In genomic region chr5:28165358-28166255, GRCm38 (mm10) we compare ENCODE assay signal across 8 mouse cellular contexts. TPM values are rescaled to one million over a fixed set of nuclear protein-coding genes. Genes with fewer than 3 reads are reported as not detected.
A peak's percentile ranks its signal among the peaks of the same experiment; 100 is the strongest.
DNase-seq lines count a peak whose midpoint lies in the region; ATAC-seq and TF ChIP-seq lines count a peak whose summit lies in the region.

En2 (plus strand) TSS chr5:28165694.

- no peak within 1 kb of the TSS for H3K27ac ChIP-seq in heart, embryonic 10.5 days
- no peak within 1 kb of the TSS for H3K27ac ChIP-seq in kidney, embryonic 15.5 days
- H3K27ac ChIP-seq in lung, embryonic 14.5 days (ENCODE audit: low read depth), result no peak within 1 kb of the TSS
- no peak within 1 kb of the TSS for H3K27ac ChIP-seq in small intestine, adult 2 months (ENCODE audit: insufficient read depth, low read depth, low read length)

- H3K4me2 ChIP-seq in kidney, embryonic 15.5 days, result peak within 1 kb of the TSS; percentile 92
- peak within 1 kb of the TSS; percentile 94 for H3K4me2 ChIP-seq in lung, embryonic 14.5 days

- no peaks in the 10 kb centered on the region for H3K36me3 ChIP-seq in heart, embryonic 10.5 days
- no peaks in the 10 kb centered on the region for H3K36me3 ChIP-seq in kidney, embryonic 15.5 days
- H3K36me3 ChIP-seq in lung, embryonic 14.5 days (ENCODE audit: insufficient read depth), result no peaks in the 10 kb centered on the region
- H3K36me3 ChIP-seq in small intestine, adult 2 months (ENCODE audit: control insufficient read depth, insufficient read depth, low read length), result no peaks in the 10 kb centered on the region

- peak within 1 kb of the TSS; percentile 21; the same call in 1 of the 2 replicates for H3K9ac ChIP-seq in kidney, embryonic 15.5 days
- H3K9ac ChIP-seq in lung, embryonic 14.5 days, result peak within 1 kb of the TSS; percentile 9; the same call in 1 of the 2 replicates

- TF ChIP-seq CTCF in lung, embryonic 14.5 days (IDR thresholded peaks at IDR 0.05; ENCODE audit: low read depth), result no peak
- no peak for TF ChIP-seq CTCF in small intestine, adult 2 months (IDR thresholded peaks at IDR 0.05; ENCODE audit: extremely low read depth, insufficient read length, insufficient replicate concordance, low read depth, low read length)

- peaks cover 98% of the 10 kb centered on the region for H3K27me3 ChIP-seq in heart, embryonic 10.5 days (ENCODE audit: insufficient read depth, poor library complexity, severe bottlenecking)
- peaks cover 97% of the 10 kb centered on the region for H3K27me3 ChIP-seq in kidney, embryonic 15.5 days
- H3K27me3 ChIP-seq in lung, embryonic 14.5 days (ENCODE audit: insufficient read depth, low read length), result peaks cover 94% of the 10 kb centered on the region
- H3K27me3 ChIP-seq in small intestine, adult 2 months (ENCODE audit: control insufficient read depth, insufficient read depth, low read length), result peaks cover 84% of the 10 kb centered on the region

- H3K4me3 ChIP-seq in heart, embryonic 10.5 days, result peak within 1 kb of the TSS; percentile 59
- peak within 1 kb of the TSS; percentile 49 for H3K4me3 ChIP-seq in kidney, embryonic 15.5 days (replicated peaks)
- peak within 1 kb of the TSS; percentile 38 for H3K4me3 ChIP-seq in lung, embryonic 14.5 days (ENCODE audit: low read depth, low read length)
- H3K4me3 ChIP-seq in small intestine, adult 2 months (ENCODE audit: low read depth, low read length), result peak within 1 kb of the TSS; percentile 60

- DNase-seq in right cerebral cortex, adult 18-20 months, result peak; percentile 25
- DNase-seq in right cerebral cortex, postnatal 36 days (ENCODE audit: low spot score in 2 of 2), result no peak
- peak; percentile 91 for DNase-seq in embryo, embryonic 10 days (ENCODE audit: low spot score)
- no peak for DNase-seq in heart, embryonic 10.5 days (ENCODE audit: low spot score)
- peak; percentile 77 for DNase-seq in lung, embryonic 14.5 days

- WGBS in heart, embryonic 10.5 days, result 2% methylated on average over 112 of the region's 113 CpGs
- under 1% methylated on average over 109 of the region's 113 CpGs for WGBS in kidney, embryonic 15.5 days
- WGBS in lung, embryonic 14.5 days, result under 1% methylated on average over 94 of the region's 113 CpGs
- 2% methylated on average over 113 of the region's 113 CpGs for WGBS in small intestine, adult 2 months

- TF ChIP-seq POLR2A in small intestine, adult 2 months (IDR thresholded peaks at IDR 0.05; ENCODE audit: low read depth, low read length), result no peak

- peak; percentile 52 for ATAC-seq in kidney, embryonic 15.5 days (replicated peaks; ENCODE audit: low FRiP score)
- peak; percentile 69 for ATAC-seq in lung, embryonic 14.5 days (ENCODE audit: insufficient read depth)
- no peak for ATAC-seq in megakaryocyte-erythroid progenitor cell, adult 5-6 weeks (replicated peaks; ENCODE audit: low FRiP score, low TSS enrichment, poor library complexity, severe bottlenecking)

- H3K4me1 ChIP-seq in heart, embryonic 10.5 days, result peaks cover 31% of the 10 kb centered on the region
- H3K4me1 ChIP-seq in kidney, embryonic 15.5 days, result peaks cover 42% of the 10 kb centered on the region
- no peaks in the 10 kb centered on the region for H3K4me1 ChIP-seq in lung, embryonic 14.5 days (ENCODE audit: insufficient read depth)
- H3K4me1 ChIP-seq in small intestine, adult 2 months (ENCODE audit: control insufficient read depth, insufficient read depth, insufficient read length, low read length), result peaks cover 16% of the 10 kb centered on the region

- no peaks in the 10 kb centered on the region for H3K9me3 ChIP-seq in heart, embryonic 10.5 days
- no peaks in the 10 kb centered on the region for H3K9me3 ChIP-seq in kidney, embryonic 15.5 days (replicated peaks)
- H3K9me3 ChIP-seq in lung, embryonic 14.5 days (ENCODE audit: low read depth, low read length), result no peaks in the 10 kb centered on the region

RNA-seq across cellular contexts. Expression of gene En2, which starts in this region (rescaled TPM):
- polyA plus RNA-seq in heart, embryonic 10.5 days (2016; fragmentation: Nextera tagmentation; extraction: Ambion mirVana), result not detected in 2 replicates
- 0.09 and 0.15 TPM in 2 replicates for polyA plus RNA-seq in kidney, embryonic 15.5 days (2015; fragmentation: Nextera tagmentation; extraction: Ambion mirVana)
- polyA plus RNA-seq in lung, embryonic 14.5 days (2014; fragmentation: Nextera tagmentation; extraction: Ambion mirVana), result not detected in 2 replicates
- polyA plus RNA-seq in small intestine, adult 2 months (2012; rRNA removed), result not detected in 2 replicates
- not detected in 2 replicates for total RNA-seq in megakaryocyte-erythroid progenitor cell, adult 5-6 weeks (2014; fragmentation: Nextera tagmentation)
- not detected in 2 replicates for total RNA-seq in megakaryocyte-erythroid progenitor cell, adult 5-6 weeks (2017)

Comparison
In these comparisons a context has a peak if more than half of its experiments do, and no peak if none do; other contexts are left out.
1. DNase-seq: peak in right cerebral cortex, adult 18-20 months (single experiment) and embryo, embryonic 10 days (single experiment); none in right cerebral cortex, postnatal 36 days (0 of 2) and heart, embryonic 10.5 days (single experiment).
2. Peak in ATAC-seq, H3K4me3 ChIP-seq, H3K9ac ChIP-seq and H3K4me2 ChIP-seq in kidney, embryonic 15.5 days; RNA of the gene not detected or under 1 TPM.
3. Peak in DNase-seq, ATAC-seq, H3K4me3 ChIP-seq, H3K9ac ChIP-seq and H3K4me2 ChIP-seq in lung, embryonic 14.5 days; RNA of the gene not detected or under 1 TPM.
4. Peak in every context shown above with its lines, with median percentiles within 50 percentile points of each other: H3K4me3 ChIP-seq.